Mouse (Mus musculus) T-helper 2 cell (primary cell): ENCODE measurements at regions not wholly inside any gene's neighbourhood (a gene's known extent, or its start where the extent isn't known, plus 50 kb on each side); places are given as distances from the start of the nearest gene placed in this dataset.

Experiments
- in situ Hi-C: fragments of 300-600 bp; cut with MboI, MseI; formaldehyde crosslinking; loops from one replicate; pipeline ENCODE4 v1.15.1; 2025; ENCODE audit warnings: high pct_unique_total_duplicates

DNA sequence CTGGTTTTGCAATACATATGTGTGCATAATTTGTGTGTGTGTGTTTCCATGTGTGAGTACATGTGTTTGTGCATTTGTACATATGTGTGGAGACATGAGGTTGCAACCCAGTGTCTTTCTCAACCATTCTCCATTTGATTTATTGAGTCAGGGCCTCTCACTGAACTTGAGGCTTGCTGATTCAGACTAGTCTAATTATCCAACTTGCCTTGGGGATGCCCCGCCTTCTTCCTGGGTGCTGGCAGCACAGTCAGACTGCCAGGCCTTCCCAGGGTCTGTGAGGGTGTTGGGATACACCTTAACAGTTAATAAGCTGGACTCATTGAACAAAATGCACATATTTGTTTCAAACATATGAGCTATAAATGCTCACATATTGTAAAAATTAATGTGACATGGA, 56.1 kb upstream of the Pde7b start:
- in situ Hi-C loops, result no loop called here

DNA sequence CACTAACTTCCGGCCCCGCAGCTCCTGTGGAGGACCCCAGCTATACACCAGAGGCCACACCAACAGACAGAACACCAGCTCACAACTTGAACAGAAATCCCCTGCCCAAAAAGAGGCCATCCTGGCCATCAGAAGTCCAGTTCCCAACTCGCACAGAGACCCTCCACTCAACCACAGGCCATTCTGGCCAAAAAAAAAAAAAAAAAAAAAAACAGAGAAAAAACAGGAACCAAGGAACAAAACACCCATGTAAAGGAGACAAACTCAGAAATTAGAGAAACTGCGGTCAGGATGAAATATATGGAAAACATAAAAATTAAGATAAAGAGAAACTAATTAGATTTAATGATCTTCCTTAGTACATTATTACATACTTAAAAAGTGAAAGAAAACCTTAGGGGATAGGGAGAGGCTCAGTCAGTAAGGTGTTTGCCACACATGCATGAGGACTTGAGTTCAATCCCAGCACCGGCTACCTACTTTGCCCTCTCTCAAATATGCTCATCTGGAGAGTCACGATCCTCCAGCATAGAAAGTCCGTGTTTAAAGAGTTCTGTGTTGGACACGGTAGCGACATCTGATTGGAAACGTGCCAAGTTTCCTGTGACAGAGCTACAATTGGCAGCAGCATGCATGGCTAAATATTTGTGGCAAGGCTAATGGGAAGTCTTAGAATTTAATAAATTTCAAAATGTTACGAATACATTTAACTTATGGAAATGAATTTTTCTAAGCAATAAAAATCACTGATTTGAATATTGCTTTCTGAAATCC, 51.9 kb upstream of the Pde7b start:
- in situ Hi-C loops, result no loop called here

DNA sequence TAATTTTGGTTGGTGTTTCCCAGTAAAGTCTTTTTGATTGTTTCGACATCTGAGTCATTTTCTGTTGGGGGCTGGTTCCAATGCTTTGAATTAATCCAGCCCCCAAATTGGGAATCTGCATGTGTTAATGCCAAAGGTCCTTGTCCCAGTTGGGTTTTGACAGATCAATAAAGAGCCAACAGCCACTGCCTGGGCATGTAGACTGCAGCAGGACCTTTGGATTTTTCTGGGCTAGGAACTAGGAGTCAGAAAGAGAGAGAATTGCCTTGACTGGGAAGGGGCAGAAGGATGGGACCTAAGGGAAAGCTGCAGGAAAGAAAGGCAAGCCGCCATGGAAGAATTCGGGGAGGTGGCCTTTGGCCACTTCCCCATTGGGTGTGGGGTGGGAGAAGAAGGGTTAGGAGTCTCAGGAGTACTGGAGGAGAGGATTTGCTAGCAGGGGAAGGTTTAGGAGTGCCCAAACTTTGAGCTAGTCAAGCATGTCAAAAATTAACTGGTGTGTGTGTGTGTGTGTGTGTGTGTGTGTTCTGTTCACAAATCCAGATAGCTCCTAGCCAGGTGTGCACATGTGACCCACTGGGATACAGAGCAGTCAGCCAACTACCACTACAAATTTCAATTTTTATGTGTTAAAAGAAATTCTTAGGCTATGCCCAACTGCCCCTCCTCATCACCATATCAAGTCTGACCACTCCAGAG, 51.0 kb upstream of the Pde7b start:
- in situ Hi-C loops, result no loop called here
